In the genomic region with DNA sequence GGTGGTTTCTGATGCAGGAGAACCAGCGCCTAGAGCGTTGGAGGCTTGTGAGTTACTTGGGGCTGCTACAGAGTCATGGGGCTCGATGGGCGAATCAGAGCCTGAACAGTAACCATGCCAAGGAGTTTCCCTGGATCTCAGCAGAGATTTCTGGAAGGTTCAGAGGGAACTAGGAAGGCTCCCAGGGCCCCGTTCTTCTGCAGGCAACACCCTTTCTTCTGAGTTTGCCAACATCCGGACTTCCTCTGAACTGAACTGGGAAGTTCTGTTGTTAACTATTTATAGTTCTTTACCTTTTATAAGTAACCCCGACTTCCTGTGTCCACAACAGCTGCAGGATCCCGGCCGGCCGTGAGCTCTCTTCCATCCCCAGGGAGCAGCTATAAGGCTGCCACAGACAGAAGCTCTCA, we compare ENCODE assay signal across 11 mouse cellular contexts.
DNase-seq lines count a peak whose midpoint lies in the region; ATAC-seq and TF ChIP-seq lines count a peak whose summit lies in the region.
"Had no signal": no experiment of that assay in that cellular context is flagged by ENCODE, and none has a peak within 500 bp of the region (broad histone marks: within the 10 kb centered on the region; RNA-seq: fewer than 3 reads in every experiment).

No protein-coding gene starts in this region.

- no peaks in the 10 kb centered on the region for H3K9me3 ChIP-seq in liver, postnatal 0 days (ENCODE audit: low read length)
- no peaks in the 10 kb centered on the region for H3K9me3 ChIP-seq in liver, embryonic 11.5 days (ENCODE audit: control insufficient read depth, low read length)
- H3K9me3 ChIP-seq in hindbrain, embryonic 11.5 days (ENCODE audit: control insufficient read depth, low read length): no peaks in the 10 kb centered on the region
- H3K9me3 ChIP-seq: hindbrain, embryonic 12.5 days had no signal

- no peak overlapping the region for H3K4me3 ChIP-seq in liver, postnatal 0 days (ENCODE audit: low read depth, low read length)
- no peak overlapping the region for H3K4me3 ChIP-seq in liver, embryonic 11.5 days (ENCODE audit: low read depth, low read length)
- H3K4me3 ChIP-seq in hindbrain, embryonic 11.5 days (ENCODE audit: low read depth, low read length): no peak overlapping the region
- H3K4me3 ChIP-seq: hindbrain, embryonic 12.5 days had no signal

- H3K4me1 ChIP-seq in liver, postnatal 0 days (ENCODE audit: insufficient read depth): peaks cover 4% of the 10 kb centered on the region; the same call in 1 of the 2 replicates
- peaks cover 4% of the 10 kb centered on the region; the same call in 1 of the 2 replicates for H3K4me1 ChIP-seq in liver, embryonic 11.5 days (replicated peaks; ENCODE audit: control insufficient read depth, insufficient read depth, low read length)
- H3K4me1 ChIP-seq in hindbrain, embryonic 11.5 days (replicated peaks; ENCODE audit: control insufficient read depth, insufficient read depth, low read length): no peaks in the 10 kb centered on the region
- H3K4me1 ChIP-seq: hindbrain, embryonic 12.5 days had no signal

- TF ChIP-seq EP300 in liver, postnatal 0 days (IDR thresholded peaks at IDR 0.05; ENCODE audit: low read depth): no peak

- intact Hi-C loops in heart, postnatal 36 days (cut with DNase I): no loop called here

- 0 out of 2 replicates have a peak overlapping the region, but pooled peaks have one; percentile 12 for H3K27ac ChIP-seq in liver, postnatal 0 days (ENCODE audit: low read depth)
- H3K27ac ChIP-seq in liver, embryonic 11.5 days (ENCODE audit: low read depth, low read length): no peak overlapping the region
- H3K27ac ChIP-seq in hindbrain, embryonic 11.5 days (ENCODE audit: low read depth, low read length): no peak overlapping the region
- H3K27ac ChIP-seq: hindbrain, embryonic 12.5 days had no signal

- ATAC-seq in liver, postnatal 0 days: peak; percentile 36; the same call in 1 of the 2 replicates
- no peak for ATAC-seq in liver, embryonic 11.5 days (replicated peaks; ENCODE audit: low FRiP score)
- ATAC-seq in hindbrain, embryonic 11.5 days (ENCODE audit: low FRiP score): no peak
- ATAC-seq: midbrain, embryonic 16.5 days had no signal

- no peaks in the 10 kb centered on the region for H3K36me3 ChIP-seq in liver, postnatal 0 days (replicated peaks; ENCODE audit: insufficient read depth, low read length)
- no peaks in the 10 kb centered on the region for H3K36me3 ChIP-seq in liver, embryonic 11.5 days (ENCODE audit: control insufficient read depth, insufficient read depth, low read length)
- H3K36me3 ChIP-seq in hindbrain, embryonic 11.5 days (ENCODE audit: control insufficient read depth, insufficient read depth, low read length): no peaks in the 10 kb centered on the region
- H3K36me3 ChIP-seq: hindbrain, embryonic 12.5 days had no signal

- H3K4me2 ChIP-seq in liver, postnatal 0 days (ENCODE audit: low read depth, low read length): peak overlapping the region; percentile 7; the same call in 1 of the 2 replicates
- no peak overlapping the region for H3K4me2 ChIP-seq in liver, embryonic 11.5 days
- no peak overlapping the region for H3K4me2 ChIP-seq in hindbrain, embryonic 11.5 days (replicated peaks; ENCODE audit: low read depth, low read length)
- H3K4me2 ChIP-seq: hindbrain, embryonic 12.5 days had no signal

- DNase-seq in liver, postnatal 0 days: no peak
- DNase-seq in liver, embryonic 11.5 days (ENCODE audit: low spot score): no peak
- DNase-seq in heart, postnatal 36 days: peak; percentile 42 to 50
- DNase-seq in kidney, postnatal 4 days: peak; percentile 52 to 70
- no peak for DNase-seq in hindbrain, embryonic 11.5 days (ENCODE audit: low spot score)
- DNase-seq in layer of hippocampus, postnatal 25 days (ENCODE audit: extremely low spot score in 1 of 2, low spot score in 1 of 2): no peak
- DNase-seq in spleen, postnatal 10 days (ENCODE audit: low spot score in 2 of 2): no peak
- DNase-seq: left cerebral cortex, postnatal 4 days; thymus, postnatal 4 days had no signal

- H3K27me3 ChIP-seq in liver, postnatal 0 days (ENCODE audit: insufficient read depth, low read length): no peaks in the 10 kb centered on the region
- H3K27me3 ChIP-seq in liver, embryonic 11.5 days (replicated peaks; ENCODE audit: control insufficient read depth, insufficient read depth, low read length): no peaks in the 10 kb centered on the region
- H3K27me3 ChIP-seq in hindbrain, embryonic 11.5 days (ENCODE audit: control insufficient read depth, insufficient read depth, low read length): no peaks in the 10 kb centered on the region
- H3K27me3 ChIP-seq: hindbrain, embryonic 12.5 days had no signal

- TF ChIP-seq CTCF in liver, postnatal 0 days (IDR thresholded peaks at IDR 0.05; ENCODE audit: low read depth): no peak

- 60% methylated on average over 10 of the region's 10 CpGs for WGBS in liver, postnatal 0 days (ENCODE audit: insufficient replicate concordance)
- WGBS in liver, embryonic 11.5 days: 61% methylated on average over 10 of the region's 10 CpGs
- 82% methylated on average over 10 of the region's 10 CpGs for WGBS in hindbrain, embryonic 11.5 days

- H3K9ac ChIP-seq in liver, postnatal 0 days (replicated peaks): no peak overlapping the region
- H3K9ac ChIP-seq in liver, embryonic 11.5 days (ENCODE audit: low read depth, low read length): no peak overlapping the region
- H3K9ac ChIP-seq in hindbrain, embryonic 11.5 days (ENCODE audit: low read depth, low read length): no peak overlapping the region
- H3K9ac ChIP-seq: hindbrain, embryonic 12.5 days had no signal

Comparison
In these comparisons a context has a peak if more than half of its experiments do, and no peak if none do; other contexts are left out.
1. DNase-seq: peak in heart, postnatal 36 days (2 of 2) and kidney, postnatal 4 days (2 of 2); none in liver, postnatal 0 days (single experiment), liver, embryonic 11.5 days (single experiment), hindbrain, embryonic 11.5 days (single experiment), layer of hippocampus, postnatal 25 days (0 of 2) and spleen, postnatal 10 days (0 of 2).